Mouse (Mus musculus) MEL (cell line): ENCODE results near the gene Cep135. TPM values are rescaled to one million over a fixed set of nuclear protein-coding genes. Genes with fewer than 3 reads are reported as not detected.

Experiments
- DNase-seq: peaks from one replicate; pipeline ENCODE4 v3.0.0; 2011; ENCODE audit warnings: low read depth, low spot score
- H3K27ac ChIP-seq: 2 replicates; pipeline ENCODE4 v1.5.1; 2012; ENCODE audit warnings: low read depth, mild to moderate bottlenecking, control low read depth, low read length, moderate library complexity; ENCODE audit not compliant: control insufficient read depth
- H3K27me3 ChIP-seq, 2 experiments: fragments of 150-350 bp in 1 of 2; sonication (generic) in 1 of 2; 2 replicates each; pipeline ENCODE4 v1.6.1; 2012; ENCODE audit warnings: low read length in 2 of 2, mild to moderate bottlenecking in 2 of 2, improper control_type of control experiment in 1 of 2, moderate library complexity in 1 of 2; ENCODE audit not compliant: insufficient read depth in 2 of 2, control insufficient read depth in 1 of 2
- H3K36me3 ChIP-seq, 2 experiments: 2 replicates each; pipeline ENCODE4 v1.6.1; 2012 to 2014; ENCODE audit warnings: low read length in 2 of 2, improper control_type of control experiment in 1 of 2, inconsistent platforms in 1 of 2, mild to moderate bottlenecking in 1 of 2; ENCODE audit not compliant: insufficient read depth in 2 of 2, control insufficient read depth in 1 of 2
- H3K4me1 ChIP-seq, 2 experiments: fragments of 150-350 bp in 1 of 2; sonication (generic) in 1 of 2; 2 replicates each; pipeline ENCODE4 v1.6.1; 2012; ENCODE audit warnings: low read length in 2 of 2, improper control_type of control experiment in 1 of 2, mild to moderate bottlenecking in 1 of 2; ENCODE audit not compliant: insufficient read depth in 2 of 2, control insufficient read depth in 1 of 2
- H3K4me3 ChIP-seq, 2 experiments: fragments of 150-350 bp in 1 of 2; sonication (generic) in 1 of 2; 2 replicates each; pipeline ENCODE4 v1.5.1; 2012; ENCODE audit warnings: low read depth in 2 of 2, low read length in 2 of 2, mild to moderate bottlenecking in 2 of 2, moderate library complexity in 2 of 2, control low read depth in 1 of 2, improper control_type of control experiment in 1 of 2; ENCODE audit not compliant: control insufficient read depth in 1 of 2, insufficient read depth in 1 of 2
- H3K79me2 ChIP-seq: 2 replicates; pipeline ENCODE4 v1.6.1; 2012; ENCODE audit warnings: mild to moderate bottlenecking, low read length, moderate library complexity; ENCODE audit not compliant: control insufficient read depth, poor library complexity, insufficient read depth
- H3K9ac ChIP-seq: 2 replicates; pipeline ENCODE4 v1.6.1; 2012; ENCODE audit warnings: low read depth, mild to moderate bottlenecking, control low read depth, low read length, moderate library complexity; ENCODE audit not compliant: control insufficient read depth, poor library complexity, severe bottlenecking
- H3K9me3 ChIP-seq: fragments of 150-350 bp; sonication (generic); replicated peaks from 2 replicates; pipeline ENCODE4 v1.6.1; 2012; ENCODE audit warnings: mild to moderate bottlenecking, low read length, improper control_type of control experiment, moderate library complexity; ENCODE audit not compliant: insufficient read depth
- BHLHE40 ChIP-seq: IDR thresholded peaks from 2 replicates; pipeline ENCODE4 v1.6.1; 2012; ENCODE audit warnings: low read depth, mild to moderate bottlenecking, inconsistent platforms, low read length, improper control_type of control experiment, borderline replicate concordance
- CHD1 ChIP-seq: IDR thresholded peaks from 2 replicates; pipeline ENCODE4 v1.6.1; 2012; ENCODE audit warnings: low read depth, mild to moderate bottlenecking, inconsistent platforms, low read length, improper control_type of control experiment
- CTCF ChIP-seq, 3 experiments: IDR thresholded peaks in 2 of 3; conservative IDR thresholded peaks in 1 of 3; 2 replicates each; pipeline ENCODE4 v1.5.1; 2011 to 2012; ENCODE audit warnings: low read length in 3 of 3, low read depth in 2 of 3, mild to moderate bottlenecking in 2 of 3, improper control_type of control experiment in 1 of 3, inconsistent platforms in 1 of 3, mixed read lengths in 1 of 3, moderate library complexity in 1 of 3; ENCODE audit not compliant: control insufficient read depth in 1 of 3, insufficient read depth in 1 of 3, poor library complexity in 1 of 3, severe bottlenecking in 1 of 3
- E2F4 ChIP-seq: IDR thresholded peaks from 2 replicates; pipeline ENCODE4 v1.6.1; 2011; ENCODE audit warnings: low read depth, low read length, improper control_type of control experiment, borderline replicate concordance
- EP300 ChIP-seq, 2 experiments: IDR thresholded peaks; 2 replicates each; pipeline ENCODE4 v1.6.1; 2011; ENCODE audit warnings: improper control_type of control experiment in 2 of 2, low read length in 2 of 2, low read depth in 1 of 2, mild to moderate bottlenecking in 1 of 2
- ETS1 ChIP-seq: IDR thresholded peaks from 2 replicates; pipeline ENCODE4 v1.6.1; 2012; ENCODE audit warnings: low read depth, mild to moderate bottlenecking, inconsistent platforms, low read length, improper control_type of control experiment, moderate library complexity
- GABPA ChIP-seq: IDR thresholded peaks from 2 replicates; pipeline ENCODE4 v1.6.1; 2012; ENCODE audit warnings: low read depth, mild to moderate bottlenecking, inconsistent platforms, low read length, improper control_type of control experiment, moderate library complexity
- GATA1 ChIP-seq: IDR thresholded peaks from 2 replicates; pipeline ENCODE4 v1.6.1; 2011; ENCODE audit warnings: low read depth, low read length, improper control_type of control experiment
- HCFC1 ChIP-seq: IDR thresholded peaks from 2 replicates; pipeline ENCODE4 v1.6.1; 2012; ENCODE audit warnings: low read depth, mild to moderate bottlenecking, inconsistent platforms, low read length, improper control_type of control experiment, moderate library complexity
- JUND ChIP-seq: IDR thresholded peaks from 2 replicates; pipeline ENCODE4 v1.6.1; 2011; ENCODE audit warnings: low read depth, mild to moderate bottlenecking, improper control_type of control experiment, low read length
- KAT2A ChIP-seq: conservative IDR thresholded peaks from 2 replicates; pipeline ENCODE4 v1.6.1; 2012; ENCODE audit warnings: low read depth, low read length, improper control_type of control experiment, inconsistent platforms
- MAFK ChIP-seq: IDR thresholded peaks from 2 replicates; pipeline ENCODE4 v1.6.1; 2011; ENCODE audit warnings: low read depth, mild to moderate bottlenecking, low read length, improper control_type of control experiment, borderline replicate concordance
- MAX ChIP-seq: IDR thresholded peaks from 2 replicates; pipeline ENCODE4 v1.6.1; 2011; ENCODE audit warnings: low read length, improper control_type of control experiment
- MAZ ChIP-seq: IDR thresholded peaks from 2 replicates; pipeline ENCODE4 v1.6.1; 2012; ENCODE audit warnings: low read depth, mild to moderate bottlenecking, inconsistent platforms, low read length, improper control_type of control experiment
- MEF2A ChIP-seq: IDR thresholded peaks from 2 replicates; pipeline ENCODE4 v1.6.1; 2014; ENCODE audit warnings: low read depth, mild to moderate bottlenecking, inconsistent platforms, low read length, improper control_type of control experiment; ENCODE audit not compliant: poor library complexity, insufficient replicate concordance, severe bottlenecking; ENCODE audit errors: extremely low read depth
- MXI1 ChIP-seq: IDR thresholded peaks from 2 replicates; pipeline ENCODE4 v1.6.1; 2011; ENCODE audit warnings: mild to moderate bottlenecking, low read depth, low read length, improper control_type of control experiment
- MYB ChIP-seq: IDR thresholded peaks from 2 replicates; pipeline ENCODE4 v1.6.1; 2011; ENCODE audit warnings: mild to moderate bottlenecking, low read depth, low read length, improper control_type of control experiment
- MYC ChIP-seq: IDR thresholded peaks from 2 replicates; pipeline ENCODE4 v1.6.1; 2011; ENCODE audit warnings: low read depth, mild to moderate bottlenecking, low read length, improper control_type of control experiment, moderate library complexity
- NELFE ChIP-seq: IDR thresholded peaks from 2 replicates; pipeline ENCODE4 v1.6.1; 2011; ENCODE audit warnings: low read depth, low read length, improper control_type of control experiment
- POLR2A ChIP-seq, 2 experiments: IDR thresholded peaks; 2 replicates each; pipeline ENCODE4 v1.6.1; 2011 to 2012; ENCODE audit warnings: low read length in 2 of 2, mild to moderate bottlenecking in 2 of 2, control low read depth in 1 of 2, improper control_type of control experiment in 1 of 2, low read depth in 1 of 2, moderate library complexity in 1 of 2; ENCODE audit not compliant: control insufficient read depth in 1 of 2, insufficient read depth in 1 of 2, poor library complexity in 1 of 2
- POLR2AphosphoS5 ChIP-seq: IDR thresholded peaks from 2 replicates; pipeline ENCODE4 v1.6.1; 2012; ENCODE audit warnings: low read depth, borderline replicate concordance, mild to moderate bottlenecking, inconsistent platforms, low read length, moderate library complexity, mixed read lengths
- RAD21 ChIP-seq: IDR thresholded peaks from 2 replicates; pipeline ENCODE4 v1.6.1; 2011; ENCODE audit warnings: mild to moderate bottlenecking, low read depth, low read length, improper control_type of control experiment
- RCOR1 ChIP-seq: IDR thresholded peaks from 2 replicates; pipeline ENCODE4 v1.6.1; 2012; ENCODE audit warnings: low read depth, mild to moderate bottlenecking, inconsistent platforms, low read length, improper control_type of control experiment
- SIN3A ChIP-seq: IDR thresholded peaks from 2 replicates; pipeline ENCODE4 v1.6.1; 2012; ENCODE audit warnings: low read length, improper control_type of control experiment, inconsistent platforms
- SMC3 ChIP-seq: IDR thresholded peaks from 2 replicates; pipeline ENCODE4 v1.6.1; 2011; ENCODE audit warnings: low read depth, low read length, improper control_type of control experiment
- TAL1 ChIP-seq: IDR thresholded peaks from 2 replicates; pipeline ENCODE4 v1.6.1; 2012; ENCODE audit warnings: mild to moderate bottlenecking, inconsistent platforms, low read length, moderate library complexity, mixed read lengths
- TBP ChIP-seq: IDR thresholded peaks from 2 replicates; pipeline ENCODE4 v1.8.0; 2011; ENCODE audit warnings: low read depth, low read length, improper control_type of control experiment
- TCF12 ChIP-seq: IDR thresholded peaks from 2 replicates; pipeline ENCODE4 v1.6.1; 2014; ENCODE audit warnings: low read depth, mild to moderate bottlenecking, inconsistent platforms, low read length, improper control_type of control experiment, moderate library complexity
- UBTF ChIP-seq: IDR thresholded peaks from 2 replicates; pipeline ENCODE4 v1.6.1; 2012; ENCODE audit warnings: low read depth, mild to moderate bottlenecking, inconsistent platforms, low read length, improper control_type of control experiment, moderate library complexity, borderline replicate concordance; ENCODE audit not compliant: insufficient read depth
- USF1 ChIP-seq: IDR thresholded peaks from 2 replicates; pipeline ENCODE4 v1.6.1; 2014; ENCODE audit warnings: low read depth, mild to moderate bottlenecking, inconsistent platforms, low read length, improper control_type of control experiment, moderate library complexity
- USF2 ChIP-seq, 2 experiments: IDR thresholded peaks; 2 replicates each; pipeline ENCODE4 v1.6.1; 2011 to 2012; ENCODE audit warnings: improper control_type of control experiment in 2 of 2, low read length in 2 of 2, borderline replicate concordance in 1 of 2, inconsistent platforms in 1 of 2, low read depth in 1 of 2, mild to moderate bottlenecking in 1 of 2; ENCODE audit not compliant: insufficient read depth in 1 of 2
- ZC3H11A ChIP-seq: IDR thresholded peaks from 2 replicates; pipeline ENCODE4 v1.6.1; 2012; ENCODE audit warnings: low read depth, mild to moderate bottlenecking, inconsistent platforms, low read length, improper control_type of control experiment
- ZMIZ1 ChIP-seq: IDR thresholded peaks from 2 replicates; pipeline ENCODE4 v1.6.1; 2012; ENCODE audit warnings: low read depth, mild to moderate bottlenecking, inconsistent platforms, low read length, improper control_type of control experiment, moderate library complexity
- ZNF384 ChIP-seq: IDR thresholded peaks from 2 replicates; pipeline ENCODE4 v1.6.1; 2012; ENCODE audit warnings: low read depth, mild to moderate bottlenecking, inconsistent platforms, low read length, improper control_type of control experiment
- polyA plus RNA-seq, 2 experiments: library from polyadenylated mRNA; stranded (reverse) in 1 of 2; unstranded in 1 of 2; fragments of >175 nt in 1 of 2; fragments of >200 nt in 1 of 2; gene quantifications; 2 replicates each; pipeline versions ENCODE4 v1.2.1 to v1.2.4; 2012; ENCODE audit warnings: low replicate concordance in 2 of 2, low read depth in 1 of 2; ENCODE audit not compliant: insufficient read length in 2 of 2, insufficient read depth in 1 of 2, missing spikeins in 1 of 2
- total RNA-seq: library from RNA; depleted of rRNA; stranded (reverse); fragments of 300-350 nt; gene quantifications from 2 replicates; pipeline ENCODE4 v1.2.3, GENCODE M21; 2012

Gene Cep135
- total and polyA plus RNA-seq, 3 experiments: 9.2 to 9.3 TPM; not detected in 1

DNA sequence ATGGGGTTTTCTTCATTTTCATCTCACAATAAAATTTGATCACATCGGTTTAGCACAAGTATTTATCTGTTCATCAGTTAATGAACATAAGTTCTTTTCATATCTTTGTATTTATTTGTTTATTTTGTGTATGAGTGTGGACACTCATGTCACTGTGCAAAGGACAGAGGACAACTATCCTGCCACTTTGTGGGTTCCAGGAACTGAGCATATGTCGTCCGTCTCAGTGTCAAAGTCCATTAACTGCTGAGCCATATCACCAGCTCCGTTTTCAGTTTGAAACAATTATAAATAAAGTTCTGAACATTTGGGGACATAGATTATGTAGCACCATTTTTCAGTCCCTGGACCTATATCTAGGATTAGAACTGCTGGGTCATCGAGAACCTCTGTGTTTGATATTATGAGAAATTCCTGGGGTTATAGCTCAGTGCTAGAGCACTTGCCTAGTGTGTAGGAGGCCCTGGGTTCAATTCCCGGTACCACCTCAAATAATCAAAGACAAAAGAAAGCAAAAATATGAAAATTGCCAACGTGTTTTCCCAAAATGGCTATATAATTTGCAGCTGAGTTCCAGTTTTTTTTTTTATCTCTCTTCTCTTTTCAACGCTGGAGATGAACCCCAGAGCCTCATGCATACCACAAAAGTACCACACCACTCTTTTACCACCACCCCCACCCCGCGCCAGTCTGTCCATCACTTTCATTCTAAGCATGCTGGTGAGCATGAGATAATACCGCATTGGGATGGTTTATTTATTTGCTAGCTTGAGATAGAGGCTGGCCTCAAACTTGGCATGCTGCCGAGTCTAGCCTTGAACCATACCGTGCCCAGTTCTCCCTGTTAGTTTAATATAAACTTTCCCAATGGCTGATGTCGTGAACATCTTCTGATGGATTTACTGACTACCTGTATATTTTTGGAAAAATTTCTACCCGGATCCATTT is 96.4 kb downstream of the Cep135 start:
- peak; percentile 94 for DNase-seq
- Histone ChIP-seq H3K27ac (peak overlapping the region; percentile 78), H3K9me3 (no peaks in the 10 kb centered on the region), H3K79me2 (no peaks in the 10 kb centered on the region), H3K4me1 (peaks cover 39% of the 10 kb centered on the region in 2 experiments), H3K36me3 (peaks cover 0 to 49% of the 10 kb centered on the region in 2 experiments; a peak in 2 of 4 replicates), H3K4me3 (peak overlapping the region; percentile 5 to 37), H3K27me3 (no peaks in the 10 kb centered on the region), H3K9ac (peak overlapping the region; percentile 49)
- TF ChIP-seq SIN3A (peak; percentile 89), UBTF (no peak), USF1 (no peak), GATA1 (peak; percentile 92), USF2 (IDR thresholded peaks at IDR 0.05; ENCODE audit: borderline replicate concordance in 1 of 2, insufficient read depth in 1 of 2, low read depth in 1 of 2, low read length in 2 of 2) (no peak), MAZ (peak; percentile 94), RAD21 (no peak; the same call in 1 of the 2 replicates), GABPA (no peak), JUND (0 out of 2 replicates have a peak, but pooled peaks have one; percentile 52), MAFK (peak; percentile 88), BHLHE40 (peak; percentile 78), RCOR1 (peak; percentile 84), ZC3H11A (peak; percentile 11; the same call in 1 of the 2 replicates), CHD1 (0 out of 2 replicates have a peak, but pooled peaks have one; percentile 84), ZMIZ1 (no peak), TAL1 (peak; percentile 92), POLR2AphosphoS5 (no peak), TBP (peak; percentile 98), MYC (peak; percentile 92), ETS1 (peak; percentile 93), HCFC1 (peak; percentile 56; the same call in 1 of the 2 replicates), MXI1 (peak; percentile 84), KAT2A (0 out of 2 replicates have a peak, but pooled peaks have one; percentile 38), MEF2A (peak; percentile 74; the same call in 1 of the 2 replicates), POLR2A (IDR thresholded peaks at IDR 0.05; ENCODE audit: control insufficient read depth in 1 of 2, insufficient read depth in 1 of 2, low read depth in 1 of 2, low read length in 2 of 2, poor library complexity in 1 of 2) (no peak), MYB (peak; percentile 48; the same call in 1 of the 2 replicates), TCF12 (peak; percentile 97), CTCF (IDR thresholded peaks at IDR 0.05 in 2 of 3, conservative IDR thresholded peaks at IDR 0.05 in 1 of 3; ENCODE audit: control insufficient read depth in 1 of 3, insufficient read depth in 1 of 3, low read depth in 2 of 3, low read length in 3 of 3, poor library complexity in 1 of 3, severe bottlenecking in 1 of 3) (no peak), E2F4 (no peak), NELFE (0 out of 2 replicates have a peak, but pooled peaks have one; percentile 18), EP300 (IDR thresholded peaks at IDR 0.05; ENCODE audit: low read depth in 1 of 2, low read length in 2 of 2) (peak; percentile 96 to 99), MAX (peak; percentile 86), SMC3 (0 out of 2 replicates have a peak, but pooled peaks have one; percentile 5), ZNF384 (peak; percentile 92)
